Mouse (Mus musculus) MEL (cell line): Measurements from ENCODE around the gene Per1.

Experiments used
- CTCF ChIP-seq, 3 experiments: IDR thresholded peaks in 2 of 3; conservative IDR thresholded peaks in 1 of 3; 2 replicates each; pipeline ENCODE4 v1.5.1; 2011 to 2012; ENCODE audit warnings: low read length in 3 of 3, low read depth in 2 of 3, mild to moderate bottlenecking in 2 of 3, improper control_type of control experiment in 1 of 3, inconsistent platforms in 1 of 3, mixed read lengths in 1 of 3, moderate library complexity in 1 of 3; ENCODE audit not compliant: control insufficient read depth in 1 of 3, insufficient read depth in 1 of 3, poor library complexity in 1 of 3, severe bottlenecking in 1 of 3
- HCFC1 ChIP-seq: IDR thresholded peaks from 2 replicates; pipeline ENCODE4 v1.6.1; 2012; ENCODE audit warnings: low read depth, mild to moderate bottlenecking, inconsistent platforms, low read length, improper control_type of control experiment, moderate library complexity
- MAX ChIP-seq: IDR thresholded peaks from 2 replicates; pipeline ENCODE4 v1.6.1; 2011; ENCODE audit warnings: low read length, improper control_type of control experiment
- POLR2A ChIP-seq, 2 experiments: IDR thresholded peaks; 2 replicates each; pipeline ENCODE4 v1.6.1; 2011 to 2012; ENCODE audit warnings: low read length in 2 of 2, mild to moderate bottlenecking in 2 of 2, control low read depth in 1 of 2, improper control_type of control experiment in 1 of 2, low read depth in 1 of 2, moderate library complexity in 1 of 2; ENCODE audit not compliant: control insufficient read depth in 1 of 2, insufficient read depth in 1 of 2, poor library complexity in 1 of 2
- ZMIZ1 ChIP-seq: IDR thresholded peaks from 2 replicates; pipeline ENCODE4 v1.6.1; 2012; ENCODE audit warnings: low read depth, mild to moderate bottlenecking, inconsistent platforms, low read length, improper control_type of control experiment, moderate library complexity

DNA sequence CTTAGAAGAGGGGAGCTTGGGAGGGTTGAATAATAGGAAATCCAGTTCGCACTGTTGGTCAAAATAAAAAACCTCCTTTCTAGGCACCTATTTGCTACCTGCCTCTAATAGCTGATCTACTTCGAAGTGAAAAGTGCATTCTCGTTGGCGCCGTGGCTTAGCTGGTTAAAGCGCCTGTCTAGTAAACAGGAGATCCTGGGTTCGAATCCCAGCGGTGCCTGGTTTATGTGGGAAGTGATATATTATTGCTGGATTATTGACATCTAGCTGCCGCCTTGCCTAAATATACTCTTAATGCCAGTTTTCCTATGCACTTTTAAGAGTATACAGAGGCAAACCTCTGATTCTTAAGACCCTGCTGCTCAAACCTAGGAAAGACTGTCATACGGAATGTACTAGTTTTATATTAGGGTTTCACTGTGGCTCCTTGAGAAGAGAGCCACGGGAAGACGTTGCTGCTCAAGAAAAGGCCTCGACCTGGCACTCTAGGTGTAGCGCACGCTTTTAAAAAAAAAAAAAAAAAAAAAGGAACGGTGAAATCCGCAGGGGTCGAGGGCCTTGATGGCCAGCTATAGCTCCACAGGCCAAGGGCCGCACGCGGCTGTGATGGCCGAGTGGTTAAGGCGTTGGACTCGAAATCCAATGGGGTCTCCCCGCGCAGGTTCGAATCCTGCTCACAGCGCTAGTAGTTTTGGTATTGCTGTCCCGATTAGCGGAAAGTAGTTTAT lies 15.5 kb downstream of the Per1 start:
- TF ChIP-seq POLR2A (IDR thresholded peaks at IDR 0.05; ENCODE audit: control insufficient read depth in 1 of 2, insufficient read depth in 1 of 2, low read depth in 1 of 2, low read length in 2 of 2, poor library complexity in 1 of 2), result peak in 1 of 2 experiments; percentile 71; a peak in 1 of 4 replicates
- no peak for TF ChIP-seq MAX
- peak; percentile 45 for TF ChIP-seq HCFC1
- TF ChIP-seq ZMIZ1, result no peak
- TF ChIP-seq CTCF (IDR thresholded peaks at IDR 0.05 in 2 of 3, conservative IDR thresholded peaks at IDR 0.05 in 1 of 3; ENCODE audit: control insufficient read depth in 1 of 3, insufficient read depth in 1 of 3, low read depth in 2 of 3, low read length in 3 of 3, poor library complexity in 1 of 3, severe bottlenecking in 1 of 3), result no peak
